Mouse (Mus musculus): ENCODE results near the gene Gm10720. TPM values are rescaled to one million over a fixed set of nuclear protein-coding genes. Genes with fewer than 3 reads are reported as not detected.
"Not testable (repeated sequence)": the region's sequence is repeated elsewhere in the genome, so short reads cannot be mapped to it uniquely, and the experiment has no call there.

The Gm10720 gene
- not detected in 2 replicates for polyA plus RNA-seq (2014; fragmentation: Nextera tagmentation; extraction: Ambion mirVana)

DNA sequence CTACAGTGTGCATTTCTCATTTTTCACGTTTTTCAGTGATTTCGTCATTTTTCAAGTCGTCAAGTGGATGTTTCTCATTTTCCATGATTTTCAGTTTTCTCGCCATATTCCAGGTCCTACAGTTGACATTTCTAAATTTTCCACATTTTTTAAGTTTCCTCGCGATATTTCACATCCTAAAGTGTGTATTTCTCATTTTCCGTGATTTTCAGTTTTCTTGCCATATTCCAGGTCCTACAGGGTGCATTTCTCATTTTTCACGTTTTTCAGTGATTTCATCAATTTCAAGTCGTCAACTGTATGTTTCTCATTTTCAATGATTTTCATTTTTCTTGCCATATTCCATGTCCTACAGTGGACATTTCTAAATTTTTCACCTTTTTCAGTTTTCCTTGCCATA is at the start of gene Gm10720:
Gm10720 (plus strand) TSS at position 301 of the 400 bp plus-strand sequence.
- not testable (repeated sequence) for H3K27me3 ChIP-seq (ENCODE audit: control insufficient read depth, insufficient read depth, low read length); ATAC-seq (ENCODE audit: low FRiP score); H3K9me3 ChIP-seq (ENCODE audit: control insufficient read depth, low read length); H3K4me2 ChIP-seq (replicated peaks; ENCODE audit: low read depth, low read length); H3K27ac ChIP-seq (ENCODE audit: low read depth, low read length); H3K36me3 ChIP-seq (ENCODE audit: control insufficient read depth, insufficient read depth, low read length); DNase-seq (ENCODE audit: low spot score); H3K9ac ChIP-seq (ENCODE audit: low read depth, low read length); H3K4me3 ChIP-seq (ENCODE audit: low read depth, low read length); H3K4me1 ChIP-seq (replicated peaks; ENCODE audit: control insufficient read depth, insufficient read depth, low read length)
- WGBS: 63% methylated on average over 4 of the region's 9 CpGs

DNA sequence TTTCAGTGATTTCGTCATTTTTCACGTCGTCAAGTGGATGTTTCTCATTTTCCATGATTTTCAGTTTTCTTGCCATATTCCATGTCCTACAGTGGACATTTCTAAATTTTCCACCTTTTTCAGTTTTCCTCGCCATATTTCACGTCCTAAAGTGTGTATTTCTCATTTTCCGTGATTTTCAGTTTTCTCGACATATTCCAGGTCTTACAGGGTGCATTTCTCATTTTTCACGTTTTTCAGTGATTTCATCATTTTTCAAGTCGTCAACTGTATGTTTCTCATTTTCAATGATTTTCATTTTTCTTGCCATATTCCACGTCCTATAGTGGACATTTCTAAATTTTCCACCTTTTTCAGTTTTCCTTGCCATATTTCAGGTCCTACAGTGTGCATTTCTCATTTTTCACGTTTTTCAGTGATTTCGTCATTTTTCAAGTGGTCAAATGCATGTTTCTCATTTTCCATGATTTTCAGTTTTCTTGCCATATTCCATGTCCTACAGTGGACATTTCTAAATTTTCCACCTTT is 14.9 kb upstream of the Gm10720 start, which contains the start of gene Gm10722:
Gm10722 (plus strand) TSS at position 478 of the 528 bp plus-strand sequence.
- H3K27me3 ChIP-seq (ENCODE audit: control insufficient read depth, insufficient read depth, low read length); H3K4me1 ChIP-seq (replicated peaks; ENCODE audit: control insufficient read depth, insufficient read depth, low read length); H3K4me3 ChIP-seq (ENCODE audit: low read depth, low read length); H3K27ac ChIP-seq (ENCODE audit: low read depth, low read length); ATAC-seq (ENCODE audit: low FRiP score); H3K36me3 ChIP-seq (ENCODE audit: control insufficient read depth, insufficient read depth, low read length); H3K4me2 ChIP-seq (replicated peaks; ENCODE audit: low read depth, low read length); H3K9ac ChIP-seq (ENCODE audit: low read depth, low read length); H3K9me3 ChIP-seq (ENCODE audit: control insufficient read depth, low read length): not testable (repeated sequence)
- peak; percentile 58 for DNase-seq (ENCODE audit: low spot score)
- WGBS: 66% methylated on average over 12 of the region's 12 CpGs

DNA sequence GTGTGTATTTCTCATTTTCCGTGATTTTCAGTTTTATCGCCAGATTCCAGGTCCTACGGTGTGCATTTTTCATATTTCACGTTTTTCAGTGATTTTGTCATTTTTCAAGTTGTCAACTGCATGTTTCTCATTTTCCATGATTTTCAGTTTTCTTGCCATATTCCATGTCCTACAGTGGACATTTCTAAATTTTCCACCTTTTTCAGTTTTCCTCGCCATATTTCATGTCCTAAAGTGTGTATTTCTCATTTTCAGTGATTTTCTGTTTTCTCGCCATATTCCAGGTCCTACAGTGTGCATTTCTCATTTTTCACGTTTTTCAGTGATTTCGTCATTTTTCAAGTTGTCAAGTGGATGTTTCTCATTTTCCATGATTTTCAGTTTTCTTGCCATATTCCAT is 14.4 kb upstream of the Gm10720 start:
- ATAC-seq (ENCODE audit: low FRiP score); H3K4me3 ChIP-seq (ENCODE audit: low read depth, low read length): not testable (repeated sequence)
- WGBS: 67% methylated on average over 8 of the region's 8 CpGs

DNA sequence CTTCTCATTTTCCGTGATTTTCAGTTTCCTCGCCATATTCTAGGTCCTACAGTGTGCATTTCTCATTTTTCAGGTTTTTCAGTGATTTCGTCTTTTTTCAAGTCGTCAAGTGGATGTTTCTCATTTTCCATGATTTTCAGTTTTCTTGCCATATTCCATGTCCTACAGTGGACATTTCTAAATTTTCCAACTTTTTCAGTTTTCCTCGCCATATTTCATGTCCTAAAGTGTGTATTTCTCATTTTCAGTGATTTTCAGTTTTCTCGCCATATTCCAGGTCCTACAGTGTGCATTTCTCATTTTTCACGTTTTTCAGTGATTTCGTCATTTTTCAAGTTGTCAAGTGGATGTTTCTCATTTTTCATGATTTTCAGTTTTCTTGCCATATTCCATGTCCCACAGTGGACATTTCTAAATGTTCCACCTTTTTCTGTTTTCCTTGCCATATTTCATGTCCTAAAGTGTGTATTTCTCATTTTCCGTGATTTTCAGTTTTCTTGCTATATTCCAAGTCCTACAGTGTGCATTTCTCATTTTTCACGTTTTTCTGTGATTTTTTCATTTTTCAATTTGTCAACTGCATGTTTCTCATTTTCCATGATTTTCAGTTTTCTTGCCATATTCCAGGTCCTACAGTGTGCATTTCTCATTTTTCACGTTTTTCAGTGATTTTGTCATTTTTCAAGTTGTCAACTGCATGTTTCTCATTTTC is 13.3 kb upstream of the Gm10720 start:
- H3K36me3 ChIP-seq (ENCODE audit: control insufficient read depth, insufficient read depth, low read length); H3K27ac ChIP-seq (ENCODE audit: low read depth, low read length); H3K4me1 ChIP-seq (replicated peaks; ENCODE audit: control insufficient read depth, insufficient read depth, low read length); H3K27me3 ChIP-seq (ENCODE audit: control insufficient read depth, insufficient read depth, low read length); H3K4me3 ChIP-seq (ENCODE audit: low read depth, low read length); H3K9ac ChIP-seq (ENCODE audit: low read depth, low read length); H3K4me2 ChIP-seq (replicated peaks; ENCODE audit: low read depth, low read length); H3K9me3 ChIP-seq (ENCODE audit: control insufficient read depth, low read length): not testable (repeated sequence)
- WGBS: 56% methylated on average over 8 of the region's 11 CpGs
- ATAC-seq (ENCODE audit: low FRiP score) (peak; percentile 90), DNase-seq (ENCODE audit: low spot score) (peak; percentile 82)

More for the DNA sequence above, 14.4 kb upstream of the Gm10720 start:
- H3K4me1 ChIP-seq (replicated peaks; ENCODE audit: control insufficient read depth, insufficient read depth, low read length); H3K27ac ChIP-seq (ENCODE audit: low read depth, low read length); H3K9ac ChIP-seq (ENCODE audit: low read depth, low read length); H3K9me3 ChIP-seq (ENCODE audit: control insufficient read depth, low read length); H3K27me3 ChIP-seq (ENCODE audit: control insufficient read depth, insufficient read depth, low read length); H3K36me3 ChIP-seq (ENCODE audit: control insufficient read depth, insufficient read depth, low read length); H3K4me2 ChIP-seq (replicated peaks; ENCODE audit: low read depth, low read length); DNase-seq (ENCODE audit: low spot score): not testable (repeated sequence)

DNA sequence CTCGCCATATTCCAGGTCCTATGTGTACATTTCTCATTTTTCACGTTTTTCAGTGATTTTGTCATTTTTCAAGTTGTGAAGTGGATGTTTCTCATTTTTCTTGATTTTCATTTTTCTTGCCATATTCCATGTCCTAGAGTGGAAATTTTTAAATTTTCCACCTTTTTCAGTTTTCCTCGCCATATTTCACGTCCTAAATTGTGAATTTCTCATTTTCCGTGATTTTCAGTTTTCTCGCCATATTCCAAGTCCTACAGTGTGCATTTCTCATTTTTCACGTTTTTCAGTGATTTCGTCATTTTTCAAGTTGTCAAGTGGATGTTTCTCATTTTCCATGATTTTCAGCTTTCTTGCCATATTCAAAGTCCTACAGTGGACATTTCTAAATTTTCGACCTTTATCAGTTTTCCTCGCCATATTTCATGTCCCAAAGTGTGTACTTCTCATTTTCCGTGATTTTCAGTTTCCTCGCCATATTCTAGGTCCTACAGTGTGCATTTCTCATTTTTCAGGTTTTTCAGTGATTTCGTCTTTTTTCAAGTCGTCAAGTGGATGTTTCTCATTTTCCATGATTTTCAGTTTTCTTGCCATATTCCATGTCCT is 12.6 kb upstream of the Gm10720 start, which contains the start of gene Gm11168:
Gm11168 (plus strand) TSS at position 553 of the 603 bp plus-strand sequence.
- H3K9me3 ChIP-seq (ENCODE audit: control insufficient read depth, low read length); DNase-seq (ENCODE audit: low spot score); H3K36me3 ChIP-seq (ENCODE audit: control insufficient read depth, insufficient read depth, low read length); H3K4me2 ChIP-seq (replicated peaks; ENCODE audit: low read depth, low read length); H3K4me3 ChIP-seq (ENCODE audit: low read depth, low read length); H3K4me1 ChIP-seq (replicated peaks; ENCODE audit: control insufficient read depth, insufficient read depth, low read length); H3K9ac ChIP-seq (ENCODE audit: low read depth, low read length); ATAC-seq (ENCODE audit: low FRiP score); H3K27ac ChIP-seq (ENCODE audit: low read depth, low read length); H3K27me3 ChIP-seq (ENCODE audit: control insufficient read depth, insufficient read depth, low read length): not testable (repeated sequence)
- 70% methylated on average over 6 of the region's 14 CpGs for WGBS

DNA sequence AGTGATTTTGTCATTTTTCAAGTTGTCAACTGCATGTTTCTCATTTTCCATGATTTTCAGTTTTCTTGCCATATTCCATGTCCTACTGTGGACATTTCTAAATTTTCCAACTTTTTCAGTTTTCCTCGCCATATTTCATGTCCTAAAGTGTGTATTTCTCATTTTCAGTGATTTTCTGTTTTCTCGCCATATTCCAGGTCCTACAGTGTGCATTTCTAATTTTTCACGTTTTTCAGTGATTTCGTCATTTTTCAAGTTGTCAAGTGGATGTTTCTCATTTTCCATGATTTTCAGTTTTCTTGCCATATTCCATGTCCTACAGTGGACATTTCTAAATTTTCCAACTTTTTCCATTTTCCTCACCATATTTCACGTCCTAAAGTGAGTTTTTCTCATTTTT is 9.3 kb upstream of the Gm10720 start:
- 0 out of 2 replicates have a peak, but pooled peaks have one; percentile 1 for ATAC-seq (ENCODE audit: low FRiP score)
- H3K4me1 ChIP-seq (replicated peaks; ENCODE audit: control insufficient read depth, insufficient read depth, low read length): not testable (repeated sequence)

DNA sequence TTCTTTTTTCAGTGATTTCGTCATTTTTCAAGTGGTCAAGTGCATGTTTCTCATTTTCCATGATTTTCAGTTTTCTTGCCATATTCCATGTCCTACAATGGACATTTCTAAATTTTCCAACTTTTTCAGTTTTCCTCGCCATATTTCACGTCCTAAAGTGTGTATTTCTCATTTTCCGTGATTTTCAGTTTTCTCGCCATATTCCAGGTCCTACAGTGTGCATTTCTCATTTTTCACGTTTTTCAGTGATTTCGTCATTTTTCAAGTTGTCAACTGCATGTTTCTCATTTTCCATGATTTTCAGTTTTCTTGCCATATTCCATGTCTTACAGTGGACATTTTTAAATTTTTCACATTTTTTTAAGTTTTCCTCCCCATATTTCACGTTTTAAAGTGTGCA is 8.8 kb upstream of the Gm10720 start:
- H3K4me3 ChIP-seq (ENCODE audit: low read depth, low read length); H3K27ac ChIP-seq (ENCODE audit: low read depth, low read length); DNase-seq (ENCODE audit: low spot score); H3K4me2 ChIP-seq (replicated peaks; ENCODE audit: low read depth, low read length); H3K9me3 ChIP-seq (ENCODE audit: control insufficient read depth, low read length); H3K9ac ChIP-seq (ENCODE audit: low read depth, low read length); H3K36me3 ChIP-seq (ENCODE audit: control insufficient read depth, insufficient read depth, low read length); H3K27me3 ChIP-seq (ENCODE audit: control insufficient read depth, insufficient read depth, low read length); H3K4me1 ChIP-seq (replicated peaks; ENCODE audit: control insufficient read depth, insufficient read depth, low read length): not testable (repeated sequence)
- ATAC-seq (ENCODE audit: low FRiP score): peak; percentile 79
- 60% methylated on average over 7 of the region's 8 CpGs for WGBS

More for the DNA sequence above, 9.3 kb upstream of the Gm10720 start:
- H3K27ac ChIP-seq (ENCODE audit: low read depth, low read length); H3K4me2 ChIP-seq (replicated peaks; ENCODE audit: low read depth, low read length); H3K9me3 ChIP-seq (ENCODE audit: control insufficient read depth, low read length); DNase-seq (ENCODE audit: low spot score); H3K36me3 ChIP-seq (ENCODE audit: control insufficient read depth, insufficient read depth, low read length); H3K27me3 ChIP-seq (ENCODE audit: control insufficient read depth, insufficient read depth, low read length); H3K9ac ChIP-seq (ENCODE audit: low read depth, low read length); H3K4me3 ChIP-seq (ENCODE audit: low read depth, low read length): not testable (repeated sequence)
- 84% methylated on average over 1 of the region's 5 CpGs for WGBS

DNA sequence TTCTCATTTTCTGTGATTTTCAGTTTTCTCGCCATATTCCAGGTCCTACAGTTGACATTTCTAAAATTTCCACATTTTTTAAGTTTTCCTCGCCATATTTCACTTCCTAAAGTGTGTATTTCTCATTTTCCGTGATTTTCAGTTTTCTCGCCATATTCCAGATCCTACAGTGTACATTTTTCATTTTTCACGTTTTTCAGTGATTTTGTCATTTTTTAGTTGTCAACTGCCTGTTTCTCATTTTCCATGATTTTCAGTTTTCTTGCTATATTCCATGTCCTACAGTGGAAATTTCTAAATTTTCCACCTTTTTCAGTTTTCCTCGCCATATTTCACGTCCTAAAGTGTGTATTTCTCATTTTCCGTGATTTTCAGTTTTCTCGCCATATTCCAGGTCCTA is 8.2 kb upstream of the Gm10720 start:
- not testable (repeated sequence) for H3K27ac ChIP-seq (ENCODE audit: low read depth, low read length); H3K4me2 ChIP-seq (replicated peaks; ENCODE audit: low read depth, low read length); H3K27me3 ChIP-seq (ENCODE audit: control insufficient read depth, insufficient read depth, low read length); H3K4me3 ChIP-seq (ENCODE audit: low read depth, low read length); H3K36me3 ChIP-seq (ENCODE audit: control insufficient read depth, insufficient read depth, low read length); H3K4me1 ChIP-seq (replicated peaks; ENCODE audit: control insufficient read depth, insufficient read depth, low read length); H3K9ac ChIP-seq (ENCODE audit: low read depth, low read length); ATAC-seq (ENCODE audit: low FRiP score); H3K9me3 ChIP-seq (ENCODE audit: control insufficient read depth, low read length)
- 76% methylated on average over 7 of the region's 9 CpGs for WGBS
- DNase-seq (ENCODE audit: low spot score): peak; percentile 42

Measured in hindbrain, embryonic 11.5 days (tissue).